Mouse (Mus musculus) heart, postnatal 0 days (tissue): ENCODE measurements at regions not wholly inside any gene's neighbourhood (a gene's known extent, or its start where the extent isn't known, plus 50 kb on each side); places are given as distances from the start of the nearest gene placed in this dataset.

Source experiments
- ATAC-seq: fragments of 200-750 bp; cut with Nextera tagmentation; 2 replicates; pipeline ENCODE4 v1.8.0; 2017; ENCODE audit warnings: low read depth, moderate number of reproducible peaks, moderate library complexity; ENCODE audit not compliant: insufficient read depth
- DNase-seq: peaks from one replicate; pipeline ENCODE4 v3.0.0-alpha.2; 2016; ENCODE audit warnings: low spot score
- H3K27ac ChIP-seq: fragments of 300-500 bp; sonication (generic); 2 replicates; pipeline ENCODE4 v1.5.1; 2014; ENCODE audit warnings: low read depth, mild to moderate bottlenecking
- H3K27me3 ChIP-seq: fragments of 300-500 bp; sonication (generic); 2 replicates; pipeline ENCODE4 v1.6.1; 2014; ENCODE audit warnings: low read length, mixed read lengths; ENCODE audit not compliant: control insufficient read depth, insufficient read depth
- H3K36me3 ChIP-seq: fragments of 300-500 bp; sonication (generic); replicated peaks from 2 replicates; pipeline ENCODE4 v1.6.1; 2014; ENCODE audit warnings: low read length, mixed read lengths; ENCODE audit not compliant: control insufficient read depth, insufficient read depth
- H3K4me1 ChIP-seq: fragments of 300-500 bp; sonication (generic); 2 replicates; pipeline ENCODE4 v1.6.1; 2014; ENCODE audit warnings: antibody characterized with exemption; ENCODE audit not compliant: control insufficient read depth, insufficient read depth
- H3K4me2 ChIP-seq: fragments of 300-500 bp; sonication (generic); 2 replicates; pipeline ENCODE4 v1.6.1; 2014; ENCODE audit warnings: low read depth, mild to moderate bottlenecking, low read length, moderate library complexity
- H3K4me3 ChIP-seq: fragments of 300-500 bp; sonication (generic); 2 replicates; pipeline ENCODE4 v1.5.1; 2014; ENCODE audit warnings: low read depth, low read length
- H3K9ac ChIP-seq: fragments of 300-500 bp; sonication (generic); replicated peaks from 2 replicates; pipeline ENCODE4 v1.6.1; 2014; ENCODE audit warnings: low read depth, low read length, mixed read lengths
- H3K9me3 ChIP-seq: fragments of 300-500 bp; sonication (generic); replicated peaks from 2 replicates; pipeline ENCODE4 v1.6.1; 2016; ENCODE audit warnings: low read length; ENCODE audit not compliant: control insufficient read depth
- CTCF ChIP-seq: IDR thresholded peaks from 2 replicates; pipeline ENCODE4 v1.5.1; 2016; ENCODE audit warnings: antibody characterized with exemption, control low read depth, low read depth
- EP300 ChIP-seq: IDR thresholded peaks from 2 replicates; pipeline ENCODE4 v1.6.1; 2016; ENCODE audit warnings: antibody characterized with exemption, low read depth
- WGBS: fragments of 180-500 bp; shearing (Covaris S2); extraction: QIAGEN DNeasy Blood & Tissue Kit; methylation state at CpG from one replicate; pipeline ENCODE4 v1.1.7; 2014; 5-methylcytosine and 5-hydroxymethylcytosine counted together

GRCm38 (mm10) chr9:46480080-46480690, 160.4 kb upstream of the 4931429L15Rik start:
- Histone ChIP-seq H3K4me2 (peak overlapping the region; percentile 26; the same call in 1 of the 2 replicates), H3K27me3 (no peaks in the 10 kb centered on the region), H3K36me3 (no peaks in the 10 kb centered on the region), H3K9me3 (no peaks in the 10 kb centered on the region), H3K4me3 (no peak overlapping the region), H3K9ac (no peak overlapping the region), H3K27ac (no peak overlapping the region), H3K4me1 (no peaks in the 10 kb centered on the region)
- no peak for TF ChIP-seq CTCF
- no peak for TF ChIP-seq EP300
- ATAC-seq (no peak), DNase-seq (peak; percentile 9)
- 13% methylated on average over 13 of the region's 13 CpGs for WGBS

DNA sequence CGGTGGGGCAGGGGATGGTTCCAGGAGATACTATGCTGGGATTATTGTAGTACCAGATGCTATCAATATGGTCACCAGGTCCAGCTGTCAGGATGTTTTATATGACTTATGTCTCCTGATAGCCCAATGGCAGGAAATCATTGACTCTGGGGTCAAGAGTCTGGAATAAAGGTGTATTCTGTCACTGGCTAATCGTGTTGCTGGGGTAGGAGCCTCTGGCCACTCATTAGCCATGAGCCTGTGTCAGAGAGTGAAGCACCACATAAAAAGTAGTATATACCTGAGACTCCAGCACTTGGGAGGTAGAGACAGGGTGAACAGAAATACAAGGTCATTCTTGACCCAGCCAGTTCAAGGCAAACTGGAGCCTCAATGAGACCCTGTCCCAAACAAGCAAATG, 158.8 kb upstream of the 4931429L15Rik start:
- TF ChIP-seq EP300 = no peak
- TF ChIP-seq CTCF = no peak
- Histone ChIP-seq H3K36me3 (no peaks in the 10 kb centered on the region), H3K4me2 (no peak overlapping the region), H3K4me1 (no peaks in the 10 kb centered on the region), H3K27ac (no peak overlapping the region), H3K27me3 (no peaks in the 10 kb centered on the region), H3K9me3 (no peaks in the 10 kb centered on the region), H3K9ac (no peak overlapping the region), H3K4me3 (no peak overlapping the region)
- ATAC-seq (no peak), DNase-seq (no peak)
- 39% methylated on average over 2 of the region's 2 CpGs for WGBS

- Histone ChIP-seq H3K27ac (no peak overlapping the region), H3K9me3 (no peaks in the 10 kb centered on the region), H3K27me3 (no peaks in the 10 kb centered on the region), H3K4me3 (no peak overlapping the region), H3K36me3 (no peaks in the 10 kb centered on the region), H3K4me2 (no peak overlapping the region), H3K4me1 (no peaks in the 10 kb centered on the region), H3K9ac (no peak overlapping the region)
- WGBS = 56% methylated on average over 5 of the region's 5 CpGs
- no peak for TF ChIP-seq CTCF
- no peak for TF ChIP-seq EP300
- ATAC-seq = no peak
- no peak for DNase-seq
Observed at GRCm38 (mm10) chr9:46476516-46476915, 156.7 kb upstream of the 4931429L15Rik start.

- Histone ChIP-seq H3K27ac (no peak overlapping the region), H3K4me2 (no peak overlapping the region), H3K27me3 (no peaks in the 10 kb centered on the region), H3K4me3 (no peak overlapping the region), H3K9me3 (no peaks in the 10 kb centered on the region), H3K36me3 (no peaks in the 10 kb centered on the region), H3K9ac (no peak overlapping the region), H3K4me1 (no peaks in the 10 kb centered on the region)
- TF ChIP-seq CTCF (no peak), EP300 (no peak)
- ATAC-seq (no peak), DNase-seq (no peak)
- 74% methylated on average over 10 of the region's 10 CpGs for WGBS
Observed at GRCm38 (mm10) chr9:46473681-46474080, 153.9 kb upstream of the 4931429L15Rik start.

GRCm38 (mm10) chr9:46469521-46469920, 149.7 kb upstream of the 4931429L15Rik start:
- Histone ChIP-seq H3K27ac (no peak overlapping the region), H3K4me1 (no peaks in the 10 kb centered on the region), H3K4me2 (no peak overlapping the region), H3K9ac (no peak overlapping the region), H3K4me3 (no peak overlapping the region), H3K9me3 (no peaks in the 10 kb centered on the region), H3K36me3 (no peaks in the 10 kb centered on the region), H3K27me3 (no peaks in the 10 kb centered on the region)
- no peak for ATAC-seq
- 79% methylated on average over 7 of the region's 7 CpGs for WGBS
- no peak for DNase-seq
- TF ChIP-seq EP300 (no peak), CTCF (no peak)

DNA sequence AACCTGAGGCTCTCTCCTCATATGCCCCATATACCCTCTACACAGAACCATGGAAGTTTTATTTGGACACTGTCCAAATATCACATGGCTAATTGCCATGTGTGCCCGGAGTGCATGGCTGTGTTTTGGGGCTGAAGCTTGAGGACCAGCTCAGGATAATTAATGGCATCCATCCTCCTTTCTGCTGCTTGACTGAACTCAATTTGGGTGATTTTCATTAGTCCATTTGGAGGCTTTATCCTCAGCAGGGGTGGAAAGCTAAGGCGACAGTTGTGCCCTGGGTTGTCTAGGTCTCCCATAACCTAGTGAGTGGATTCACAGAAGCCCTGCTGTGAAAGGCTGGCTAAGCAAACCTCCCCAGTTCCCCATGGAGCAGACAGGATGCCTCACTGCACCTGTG, 148.5 kb upstream of the 4931429L15Rik start:
- TF ChIP-seq CTCF = no peak
- no peak for TF ChIP-seq EP300
- H3K4me2 ChIP-seq = no peak overlapping the region
- no peak overlapping the region for H3K9ac ChIP-seq
- H3K27me3 ChIP-seq = no peaks in the 10 kb centered on the region
- ATAC-seq (no peak), DNase-seq (no peak)
- H3K4me1 ChIP-seq = no peaks in the 10 kb centered on the region
- no peaks in the 10 kb centered on the region for H3K9me3 ChIP-seq
- no peak overlapping the region for H3K27ac ChIP-seq
- 38% methylated on average over 2 of the region's 2 CpGs for WGBS
- no peak overlapping the region for H3K4me3 ChIP-seq
- no peaks in the 10 kb centered on the region for H3K36me3 ChIP-seq
